Mouse (Mus musculus) embryo, embryonic 10 days (tissue): Measurements from ENCODE around the gene Alx1.

ENCODE experiments used
- DNase-seq: peaks from one replicate; pipeline ENCODE4 v3.0.0-alpha.2; 2015; ENCODE audit warnings: low spot score

Gene Alx1

GRCm38 (mm10) chr10:103029730-103030490 lies at the start of gene Alx1:
TSS of gene Alx1 (minus strand) at chr10:103030215.
- peak; percentile 50 for DNase-seq

- no peak for DNase-seq
Measured at GRCm38 (mm10) chr10:103049593-103049992, 19.6 kb upstream of the Alx1 start.

- no peak for DNase-seq
Measured at GRCm38 (mm10) chr10:103046623-103047022, 16.6 kb upstream of the Alx1 start.

- no peak for DNase-seq
Measured at GRCm38 (mm10) chr10:103045019-103045418, 15.0 kb upstream of the Alx1 start.

GRCm38 (mm10) chr10:103035002-103035640 lies 5.1 kb upstream of the Alx1 start:
- DNase-seq, result peak; percentile 44

- DNase-seq, result no peak
Measured at GRCm38 (mm10) chr10:103030931-103031330, 916 bp upstream of the Alx1 start.

- DNase-seq, result peak; percentile 50
Measured at GRCm38 (mm10) chr10:103029132-103029729, 784 bp downstream of the Alx1 start.

GRCm38 (mm10) chr10:103028253-103029131 lies 1.5 kb downstream of the Alx1 start:
- DNase-seq, result peak; percentile 74

GRCm38 (mm10) chr10:103027931-103028252 lies 2.1 kb downstream of the Alx1 start:
- peak; percentile 21 for DNase-seq

- no peak for DNase-seq
Measured at GRCm38 (mm10) chr10:103027226-103027930, 2.6 kb downstream of the Alx1 start.

GRCm38 (mm10) chr10:103026636-103027225 lies 3.3 kb downstream of the Alx1 start:
- peak; percentile 37 for DNase-seq

GRCm38 (mm10) chr10:103002556-103002955 lies 27.5 kb downstream of the Alx1 start:
- DNase-seq, result no peak

- DNase-seq, result peak; percentile 62
Measured at GRCm38 (mm10) chr10:103000902-103001301, 29.1 kb downstream of the Alx1 start.

- DNase-seq, result no peak
Measured at GRCm38 (mm10) chr10:102999584-102999983, 30.4 kb downstream of the Alx1 start.

- DNase-seq, result no peak
Measured at GRCm38 (mm10) chr10:102975106-102975505, 54.9 kb downstream of the Alx1 start.

GRCm38 (mm10) chr10:102959602-102960001 lies 70.4 kb downstream of the Alx1 start:
- DNase-seq, result no peak
